ENCODE assay signal across 9 mouse cellular contexts in the genomic region with DNA sequence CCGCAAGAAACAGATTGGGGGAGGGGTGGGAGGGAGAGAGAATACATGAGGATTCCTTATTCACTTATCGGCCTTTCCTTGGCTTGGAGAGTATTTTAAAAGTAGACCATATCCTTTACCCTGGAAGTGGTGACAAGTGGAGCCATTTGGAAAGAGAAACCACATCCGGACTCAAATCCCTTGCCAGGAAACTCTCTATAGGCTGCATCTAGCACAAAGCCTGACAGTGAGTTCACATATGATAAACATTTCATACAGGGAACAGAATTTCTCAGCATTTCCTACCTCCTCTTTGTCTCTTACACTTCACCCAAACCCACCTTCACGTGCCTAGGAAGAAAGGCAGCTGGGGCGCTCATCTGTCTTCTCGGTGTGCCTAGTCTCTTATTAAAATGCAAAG. TPM values are rescaled to one million over a fixed set of nuclear protein-coding genes. Genes with fewer than 3 reads are reported as not detected.
DNase-seq lines count a peak whose midpoint lies in the region; ATAC-seq and TF ChIP-seq lines count a peak whose summit lies in the region.
"Had no signal": no experiment of that assay in that cellular context is flagged by ENCODE, and none has a peak within 500 bp of the region (broad histone marks: within the 10 kb centered on the region; RNA-seq: fewer than 3 reads in every experiment).

No protein-coding gene starts in this region.

- no peaks in the 10 kb centered on the region for H3K27me3 ChIP-seq in heart, adult 2 months (ENCODE audit: control insufficient read depth, insufficient read depth, low read length)
- no peaks in the 10 kb centered on the region for H3K27me3 ChIP-seq in MEL (ENCODE audit: control insufficient read depth in 1 of 2, insufficient read depth in 2 of 2, low read length in 2 of 2)
- no peaks in the 10 kb centered on the region for H3K27me3 ChIP-seq in forebrain, embryonic 13.5 days
- no peaks in the 10 kb centered on the region for H3K27me3 ChIP-seq in liver, embryonic 13.5 days
- H3K27me3 ChIP-seq: Patski had no signal

- no peak for ATAC-seq in forebrain, embryonic 13.5 days
- ATAC-seq in liver, embryonic 13.5 days (ENCODE audit: low read depth): no peak

- TF ChIP-seq RAD21 in MEL (IDR thresholded peaks at IDR 0.05; ENCODE audit: low read depth, low read length): no peak

- no peak for TF ChIP-seq POLR2A in heart, adult 2 months (IDR thresholded peaks at IDR 0.05; ENCODE audit: insufficient read depth, low read depth, low read length)
- no peak for TF ChIP-seq POLR2A in MEL (IDR thresholded peaks at IDR 0.05; ENCODE audit: control insufficient read depth in 1 of 2, insufficient read depth in 1 of 2, low read depth in 1 of 2, low read length in 2 of 2, poor library complexity in 1 of 2)

- DNase-seq in heart, adult 2 months: no peak
- no peak for DNase-seq in heart, adult 8-10 months (ENCODE audit: low spot score)
- no peak for DNase-seq in MEL (ENCODE audit: low read depth, low spot score)
- DNase-seq in liver, embryonic 13.5 days: no peak
- DNase-seq in ovary, adult 18-20 months (ENCODE audit: low spot score): no peak
- DNase-seq in frontal cortex, postnatal 10 days (ENCODE audit: low spot score in 2 of 2): no peak
- DNase-seq in urinary bladder, adult 18-20 months (ENCODE audit: low spot score in 2 of 2): no peak

- H3K79me2 ChIP-seq in heart, adult 2 months (replicated peaks; ENCODE audit: control insufficient read depth, insufficient read depth, low read length): no peaks in the 10 kb centered on the region
- peaks cover 7% of the 10 kb centered on the region; the same call in 1 of the 2 replicates for H3K79me2 ChIP-seq in MEL (ENCODE audit: control insufficient read depth, insufficient read depth, low read length, poor library complexity)

- WGBS in heart, adult 2 months: 9% methylated on average over 6 of the region's 6 CpGs
- WGBS in forebrain, embryonic 13.5 days: 10% methylated on average over 6 of the region's 6 CpGs
- WGBS in liver, embryonic 13.5 days (ENCODE audit: insufficient replicate concordance): 10% methylated on average over 6 of the region's 6 CpGs

- intact Hi-C loops in heart, adult 2 months (cut with DNase I): loop anchor here (2.0 kb wide), 2 partner anchors 24 to 52 kb away; no protein-coding TSS in a partner anchor

- peak overlapping the region; percentile 81 for H3K27ac ChIP-seq in heart, adult 2 months
- peak overlapping the region; percentile 35 for H3K27ac ChIP-seq in MEL (ENCODE audit: control insufficient read depth, low read depth, low read length)
- H3K27ac ChIP-seq in forebrain, embryonic 13.5 days: peak overlapping the region; percentile 91
- H3K27ac ChIP-seq in liver, embryonic 13.5 days: peak overlapping the region; percentile 73

- H3K4me2 ChIP-seq in forebrain, embryonic 13.5 days: peak overlapping the region; percentile 75
- peak overlapping the region; percentile 78 for H3K4me2 ChIP-seq in liver, embryonic 13.5 days

- TF ChIP-seq CTCF in heart, adult 2 months (IDR thresholded peaks at IDR 0.05): no peak
- TF ChIP-seq CTCF in MEL (IDR thresholded peaks at IDR 0.05 in 2 of 3, conservative IDR thresholded peaks at IDR 0.05 in 1 of 3; ENCODE audit: control insufficient read depth in 1 of 3, insufficient read depth in 1 of 3, low read depth in 2 of 3, low read length in 3 of 3, poor library complexity in 1 of 3, severe bottlenecking in 1 of 3): no peak

- peak overlapping the region; percentile 87 for H3K9ac ChIP-seq in heart, adult 2 months (ENCODE audit: low read depth, low read length)
- peak overlapping the region; percentile 78 for H3K9ac ChIP-seq in MEL (ENCODE audit: control insufficient read depth, low read depth, low read length, poor library complexity, severe bottlenecking)
- peak overlapping the region; percentile 88 for H3K9ac ChIP-seq in forebrain, embryonic 13.5 days
- peak overlapping the region; percentile 83 for H3K9ac ChIP-seq in liver, embryonic 13.5 days

- peak overlapping the region; percentile 81 for H3K4me3 ChIP-seq in heart, adult 2 months
- peak overlapping the region; percentile 75 to 77 for H3K4me3 ChIP-seq in MEL (ENCODE audit: control insufficient read depth in 1 of 2, insufficient read depth in 1 of 2, low read depth in 2 of 2, low read length in 2 of 2)
- H3K4me3 ChIP-seq in forebrain, embryonic 13.5 days: peak overlapping the region; percentile 76
- peak overlapping the region; percentile 72 for H3K4me3 ChIP-seq in liver, embryonic 13.5 days (replicated peaks)

- H3K9me3 ChIP-seq in MEL (replicated peaks; ENCODE audit: insufficient read depth, low read length): no peaks in the 10 kb centered on the region
- no peaks in the 10 kb centered on the region for H3K9me3 ChIP-seq in forebrain, embryonic 13.5 days (replicated peaks)
- no peaks in the 10 kb centered on the region for H3K9me3 ChIP-seq in liver, embryonic 13.5 days (replicated peaks)

- TF ChIP-seq EP300 in heart, adult 2 months (IDR thresholded peaks at IDR 0.05; ENCODE audit: insufficient read depth, low read depth, low read length): no peak
- peak in 1 of 2 experiments; percentile 5; a peak in 1 of 4 replicates for TF ChIP-seq EP300 in MEL (IDR thresholded peaks at IDR 0.05; ENCODE audit: low read depth in 1 of 2, low read length in 2 of 2)

- H3K36me3 ChIP-seq in heart, adult 2 months (ENCODE audit: control insufficient read depth, insufficient read depth, low read length): no peaks in the 10 kb centered on the region
- H3K36me3 ChIP-seq in MEL (ENCODE audit: control insufficient read depth in 1 of 2, insufficient read depth in 2 of 2, low read length in 2 of 2): peaks cover 0 to 11% of the 10 kb centered on the region in 2 experiments; a peak in 2 of 4 replicates
- H3K36me3 ChIP-seq in forebrain, embryonic 13.5 days (ENCODE audit: poor library complexity, severe bottlenecking): peaks cover 47% of the 10 kb centered on the region
- peaks cover 3% of the 10 kb centered on the region; the same call in 1 of the 2 replicates for H3K36me3 ChIP-seq in liver, embryonic 13.5 days

- H3K4me1 ChIP-seq in heart, adult 2 months (ENCODE audit: control insufficient read depth, insufficient read depth, low read length): no peaks in the 10 kb centered on the region; the same call in 1 of the 2 replicates
- peaks cover 0 to 7% of the 10 kb centered on the region in 2 experiments; a peak in 2 of 4 replicates for H3K4me1 ChIP-seq in MEL (ENCODE audit: control insufficient read depth in 1 of 2, insufficient read depth in 2 of 2, low read length in 2 of 2)
- peaks cover 36% of the 10 kb centered on the region for H3K4me1 ChIP-seq in forebrain, embryonic 13.5 days
- peaks cover 29% of the 10 kb centered on the region for H3K4me1 ChIP-seq in liver, embryonic 13.5 days (replicated peaks)

TF ChIP-seq in MEL, 35 proteins besides CTCF, POLR2A, EP300 and RAD21 (continues in another document):
- TF ChIP-seq POLR2AphosphoS2 (IDR thresholded peaks at IDR 0.05; ENCODE audit: low read length): no peak

RNA-seq across cellular contexts. Expression of gene Fbf1, which starts 0.7 kb away (rescaled TPM):
- total RNA-seq in heart, adult 2 months (2021): 10 to 100 TPM; 14.8 to 15.0 TPM
- 11.8 and 17.6 TPM in 2 replicates for polyA plus RNA-seq in heart, adult 2 months (2012; rRNA removed)
- total RNA-seq in heart, adult 8-10 months (2022): 10 to 100 TPM; 14.5 to 16.4 (median 15.2) TPM
- total RNA-seq in MEL (2012; rRNA removed): 29.0 and 32.5 TPM in 2 replicates
- 10 to 100 TPM in 1 of 2 experiments, not detected in 1; 29.2 TPM for polyA plus RNA-seq in MEL (2012; ENCODE audit: insufficient read depth in 1 of 2, insufficient read length in 2 of 2, low read depth in 1 of 2, low replicate concordance in 2 of 2, missing spikeins in 1 of 2)
- polyA plus RNA-seq in forebrain, embryonic 13.5 days (2015; fragmentation: Nextera tagmentation; extraction: Ambion mirVana): 58.5 and 71.5 TPM in 2 replicates
- polyA plus RNA-seq in liver, embryonic 13.5 days (2015; fragmentation: Nextera tagmentation; extraction: Ambion mirVana): 7.0 and 9.0 TPM in 2 replicates

RNA-seq across cellular contexts. Expression of gene Mrpl38, which starts 28.6 kb away (rescaled TPM):
- total RNA-seq in heart, adult 2 months (2021): 10 to 100 TPM; 56.8 to 59.7 TPM
- polyA plus RNA-seq in heart, adult 2 months (2012; rRNA removed): 42.1 and 55.5 TPM in 2 replicates
- total RNA-seq in heart, adult 8-10 months (2022): 10 to 100 TPM; 60.0 to 66.2 (median 63.9) TPM
- total RNA-seq in MEL (2012; rRNA removed): 105 and 113 TPM in 2 replicates
- 100 to 1,000 TPM in 1 of 2 experiments, not detected in 1; 157 TPM for polyA plus RNA-seq in MEL (2012; ENCODE audit: insufficient read depth in 1 of 2, insufficient read length in 2 of 2, low read depth in 1 of 2, low replicate concordance in 2 of 2, missing spikeins in 1 of 2)
- 79.8 and 86.1 TPM in 2 replicates for polyA plus RNA-seq in forebrain, embryonic 13.5 days (2015; fragmentation: Nextera tagmentation; extraction: Ambion mirVana)
- polyA plus RNA-seq in liver, embryonic 13.5 days (2015; fragmentation: Nextera tagmentation; extraction: Ambion mirVana): 66.6 and 70.9 TPM in 2 replicates

RNA-seq across cellular contexts. Expression of gene Ten1, which starts 31.4 kb away (rescaled TPM):
- 10 to 100 TPM in 1 of 2 experiments, 1 to 10 TPM in 1; 9.1 to 12.8 TPM for total RNA-seq in heart, adult 2 months (2021)
- polyA plus RNA-seq in heart, adult 2 months (2012; rRNA removed): 10.2 and 17.0 TPM in 2 replicates
- 10 to 100 TPM; 10.1 to 15.1 (median 10.8) TPM for total RNA-seq in heart, adult 8-10 months (2022)
- 57.9 and 60.8 TPM in 2 replicates for total RNA-seq in MEL (2012; rRNA removed)
- polyA plus RNA-seq in MEL (2012; ENCODE audit: insufficient read depth in 1 of 2, insufficient read length in 2 of 2, low read depth in 1 of 2, low replicate concordance in 2 of 2, missing spikeins in 1 of 2): 10 to 100 TPM in 1 of 2 experiments, not detected in 1; 66.9 TPM
- polyA plus RNA-seq in forebrain, embryonic 13.5 days (2015; fragmentation: Nextera tagmentation; extraction: Ambion mirVana): 75.3 and 81.6 TPM in 2 replicates
- polyA plus RNA-seq in liver, embryonic 13.5 days (2015; fragmentation: Nextera tagmentation; extraction: Ambion mirVana): 35.2 and 38.4 TPM in 2 replicates

RNA-seq across cellular contexts. Expression of gene Acox1, which starts 31.6 kb away (rescaled TPM):
- total RNA-seq in heart, adult 2 months (2021): 100 to 1,000 TPM; 159 to 195 TPM
- 134 and 205 TPM in 2 replicates for polyA plus RNA-seq in heart, adult 2 months (2012; rRNA removed)
- 100 to 1,000 TPM; 199 to 220 (median 213) TPM for total RNA-seq in heart, adult 8-10 months (2022)
- 16.4 and 16.8 TPM in 2 replicates for total RNA-seq in MEL (2012; rRNA removed)
- 10 to 100 TPM in 1 of 2 experiments, not detected in 1; 16.1 TPM for polyA plus RNA-seq in MEL (2012; ENCODE audit: insufficient read depth in 1 of 2, insufficient read length in 2 of 2, low read depth in 1 of 2, low replicate concordance in 2 of 2, missing spikeins in 1 of 2)
- 35.0 and 43.3 TPM in 2 replicates for polyA plus RNA-seq in forebrain, embryonic 13.5 days (2015; fragmentation: Nextera tagmentation; extraction: Ambion mirVana)
- polyA plus RNA-seq in liver, embryonic 13.5 days (2015; fragmentation: Nextera tagmentation; extraction: Ambion mirVana): 14.5 and 18.1 TPM in 2 replicates

RNA-seq across cellular contexts. Expression of gene Trim65, which starts 36.3 kb away (rescaled TPM):
- total RNA-seq in heart, adult 2 months (2021): 1 to 10 TPM; 6.1 to 8.6 TPM
- 8.8 and 10.8 TPM in 2 replicates for polyA plus RNA-seq in heart, adult 2 months (2012; rRNA removed)
- total RNA-seq in heart, adult 8-10 months (2022): 1 to 10 TPM; 6.6 to 8.2 (median 7.6) TPM
- total RNA-seq in MEL (2012; rRNA removed): 8.2 and 8.8 TPM in 2 replicates
- 10 to 100 TPM in 1 of 2 experiments, not detected in 1; 10.7 TPM for polyA plus RNA-seq in MEL (2012; ENCODE audit: insufficient read depth in 1 of 2, insufficient read length in 2 of 2, low read depth in 1 of 2, low replicate concordance in 2 of 2, missing spikeins in 1 of 2)
- 1.2 and 1.6 TPM in 2 replicates for polyA plus RNA-seq in forebrain, embryonic 13.5 days (2015; fragmentation: Nextera tagmentation; extraction: Ambion mirVana)
- polyA plus RNA-seq in liver, embryonic 13.5 days (2015; fragmentation: Nextera tagmentation; extraction: Ambion mirVana): 1.1 and 1.4 TPM in 2 replicates

Comparison
In these comparisons a context has a peak if more than half of its experiments do, and no peak if none do; other contexts are left out.
1. H3K27ac ChIP-seq: peak in every context shown above with its lines; median percentile 91 in forebrain, embryonic 13.5 days; 81 in heart, adult 2 months; 73 in liver, embryonic 13.5 days; 35 in MEL.